Mouse (Mus musculus) stomach, embryonic 14.5 days (tissue): ENCODE data around the gene Snap47. TPM values are rescaled to one million over a fixed set of nuclear protein-coding genes. Genes with fewer than 3 reads are reported as not detected.

Source experiments
- ATAC-seq: fragments of 200-750 bp; cut with Nextera tagmentation; 2 replicates; pipeline ENCODE4 v1.8.0; 2017; ENCODE audit warnings: low read depth, moderate TSS enrichment; ENCODE audit not compliant: insufficient number of reproducible peaks, insufficient read depth, low FRiP score
- H3K27ac ChIP-seq: fragments of 300-500 bp; sonication (generic); 2 replicates; pipeline ENCODE4 v1.5.1; 2014; ENCODE audit warnings: mild to moderate bottlenecking, low read length, moderate library complexity, mixed read lengths
- H3K27me3 ChIP-seq: fragments of 300-500 bp; sonication (generic); 2 replicates; pipeline ENCODE4 v1.6.1; 2014; ENCODE audit warnings: low read length, control low read depth, mixed read lengths; ENCODE audit not compliant: control insufficient read depth, insufficient read depth
- H3K36me3 ChIP-seq: fragments of 300-500 bp; sonication (generic); 2 replicates; pipeline ENCODE4 v1.6.1; 2014; ENCODE audit warnings: mild to moderate bottlenecking, control low read depth, low read length, moderate library complexity, mixed read lengths; ENCODE audit not compliant: control insufficient read depth, insufficient read depth
- H3K4me1 ChIP-seq: fragments of 300-500 bp; sonication (generic); 2 replicates; pipeline ENCODE4 v1.6.1; 2014; ENCODE audit warnings: low read length, control low read depth, mixed read lengths; ENCODE audit not compliant: control insufficient read depth, insufficient read depth
- H3K4me2 ChIP-seq: fragments of 300-500 bp; sonication (generic); replicated peaks from 2 replicates; pipeline ENCODE4 v1.6.1; 2014; ENCODE audit warnings: low read depth, low read length, control low read depth
- H3K4me3 ChIP-seq: fragments of 300-500 bp; sonication (generic); 2 replicates; pipeline ENCODE4 v1.5.1; 2014; ENCODE audit warnings: low read depth, low read length, control low read depth
- H3K9ac ChIP-seq: fragments of 300-500 bp; sonication (generic); replicated peaks from 2 replicates; pipeline ENCODE4 v1.6.1; 2014; ENCODE audit warnings: low read depth, mild to moderate bottlenecking, control low read depth, low read length, moderate library complexity, mixed read lengths
- H3K9me3 ChIP-seq: fragments of 300-500 bp; sonication (generic); 2 replicates; pipeline ENCODE4 v1.6.1; 2016; ENCODE audit warnings: low read depth, low read length, control low read depth; ENCODE audit not compliant: control insufficient read depth
- WGBS: fragments of 180-500 bp; shearing (Covaris S2); extraction: QIAGEN DNeasy Blood & Tissue Kit; methylation state at CpG from one replicate; pipeline ENCODE4 v1.1.7; 2014; 5-methylcytosine and 5-hydroxymethylcytosine counted together
- polyA plus RNA-seq: library from polyadenylated mRNA; unstranded; fragments of >200 nt; fragmentation: Nextera tagmentation; extraction: Ambion mirVana; gene quantifications from 2 replicates; pipeline ENCODE4 v1.2.1, GENCODE M21; 2014

Gene Snap47
- polyA plus RNA-seq, 1 experiment from 2014 or later, result 113 TPM

DNA sequence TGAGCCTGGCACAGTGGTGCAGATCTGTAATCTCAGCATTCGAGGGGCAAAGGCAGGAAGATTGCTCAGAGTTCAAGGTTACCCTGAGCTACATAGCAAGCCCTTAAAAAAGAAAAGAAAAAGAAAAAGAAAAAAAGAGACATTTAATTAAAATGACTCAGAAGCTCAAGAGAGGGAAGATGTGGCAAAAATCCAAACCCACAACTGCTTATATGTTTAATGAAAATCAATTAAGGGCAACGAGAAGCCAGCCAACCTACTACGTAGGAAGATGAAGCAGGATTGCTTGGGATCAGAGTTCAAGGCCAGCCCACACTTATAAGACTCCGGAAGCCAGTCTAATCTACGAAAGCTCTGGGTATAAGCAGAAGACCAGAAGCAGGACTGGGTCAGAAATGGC, 56.5 kb downstream of the Snap47 start:
- Histone ChIP-seq H3K9ac (no peak overlapping the region), H3K27me3 (no peaks in the 10 kb centered on the region), H3K4me3 (no peak overlapping the region), H3K27ac (peak overlapping the region; percentile 69), H3K4me2 (no peak overlapping the region), H3K36me3 (no peaks in the 10 kb centered on the region), H3K4me1 (peaks cover 16% of the 10 kb centered on the region), H3K9me3 (no peaks in the 10 kb centered on the region)
- WGBS, result 64% methylated on average over 5 of the region's 5 CpGs
- ATAC-seq, result no peak

DNA sequence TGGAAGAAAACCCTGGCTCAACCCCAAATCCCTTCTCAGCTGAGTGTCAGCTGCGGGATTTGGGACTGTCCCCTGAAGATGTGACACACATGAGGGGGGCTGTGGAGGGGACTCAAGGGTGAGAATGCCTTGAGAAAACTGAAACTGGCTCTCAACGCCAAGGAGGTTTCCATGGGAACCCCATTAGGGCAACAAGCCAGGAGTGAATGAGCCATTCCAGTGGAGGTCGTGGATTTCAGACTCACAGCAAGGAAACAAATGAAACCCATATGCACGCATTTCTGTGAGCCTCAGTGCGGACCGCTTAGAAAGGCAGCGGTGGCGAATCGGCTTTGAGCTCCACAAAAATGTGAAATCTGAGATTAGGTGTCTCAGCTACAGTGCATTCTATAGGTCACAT, 57.4 kb downstream of the Snap47 start:
- Histone ChIP-seq H3K4me1 (peaks cover 13% of the 10 kb centered on the region), H3K36me3 (no peaks in the 10 kb centered on the region), H3K4me2 (no peak overlapping the region), H3K9ac (no peak overlapping the region), H3K4me3 (no peak overlapping the region), H3K27ac (peak overlapping the region; percentile 69; the same call in 1 of the 2 replicates), H3K9me3 (no peaks in the 10 kb centered on the region), H3K27me3 (no peaks in the 10 kb centered on the region)
- 35% methylated on average over 9 of the region's 9 CpGs for WGBS
- ATAC-seq, result peak; percentile 57; the same call in 1 of the 2 replicates

DNA sequence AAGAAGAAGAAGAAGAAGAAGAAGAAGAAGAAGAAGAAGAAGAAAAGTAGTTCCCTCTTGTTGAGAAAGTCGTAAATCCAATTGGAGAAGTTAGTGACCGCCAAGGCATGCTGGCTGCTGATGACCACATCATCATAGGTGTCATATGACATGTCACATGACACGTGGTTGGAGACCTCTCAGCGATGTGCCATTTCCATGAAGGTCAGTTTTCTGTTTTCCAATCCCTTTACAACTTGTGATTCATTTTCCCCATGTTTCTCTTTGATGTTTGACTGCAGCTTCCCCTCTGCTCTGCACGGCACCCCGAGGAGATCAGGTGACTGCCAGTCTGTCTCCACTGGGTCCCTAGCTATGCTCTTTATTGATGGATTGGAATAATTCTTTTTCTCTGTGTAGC, 58.7 kb downstream of the Snap47 start:
- Histone ChIP-seq H3K36me3 (no peaks in the 10 kb centered on the region), H3K4me1 (peaks cover 11% of the 10 kb centered on the region; the same call in 1 of the 2 replicates), H3K4me3 (no peak overlapping the region), H3K27me3 (no peaks in the 10 kb centered on the region), H3K27ac (no peak overlapping the region), H3K4me2 (no peak overlapping the region), H3K9ac (no peak overlapping the region), H3K9me3 (no peaks in the 10 kb centered on the region)
- 64% methylated on average over 6 of the region's 6 CpGs for WGBS
- no peak for ATAC-seq

DNA sequence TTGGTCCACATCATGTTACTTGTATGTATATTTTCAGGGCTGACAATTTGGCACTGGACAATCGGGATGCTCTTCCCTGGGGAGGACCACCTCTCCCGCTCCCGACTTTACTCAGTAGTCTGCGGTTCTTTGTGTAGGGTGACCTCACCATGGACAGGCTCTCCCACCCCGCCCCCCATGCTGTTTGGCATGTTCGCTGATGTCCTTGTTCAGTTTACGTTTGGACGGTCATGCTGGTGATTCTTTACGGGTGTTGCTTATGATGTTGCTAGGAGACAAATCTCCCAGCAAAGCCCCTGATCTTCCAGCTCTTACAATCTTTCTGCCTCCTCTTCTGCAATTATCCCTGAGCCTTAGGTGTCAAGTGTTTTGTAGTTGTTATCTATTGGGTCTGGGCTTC, 60.5 kb downstream of the Snap47 start:
- no peak overlapping the region for H3K4me2 ChIP-seq
- 35% methylated on average over 9 of the region's 9 CpGs for WGBS
- 0 out of 2 replicates have a peak, but pooled peaks have one; percentile 43 for ATAC-seq
- H3K9ac ChIP-seq, result no peak overlapping the region
- H3K36me3 ChIP-seq, result no peaks in the 10 kb centered on the region
- no peaks in the 10 kb centered on the region for H3K9me3 ChIP-seq
- H3K27ac ChIP-seq, result no peak overlapping the region
- H3K4me1 ChIP-seq, result peaks cover 14% of the 10 kb centered on the region
- no peaks in the 10 kb centered on the region for H3K27me3 ChIP-seq
- no peak overlapping the region for H3K4me3 ChIP-seq

DNA sequence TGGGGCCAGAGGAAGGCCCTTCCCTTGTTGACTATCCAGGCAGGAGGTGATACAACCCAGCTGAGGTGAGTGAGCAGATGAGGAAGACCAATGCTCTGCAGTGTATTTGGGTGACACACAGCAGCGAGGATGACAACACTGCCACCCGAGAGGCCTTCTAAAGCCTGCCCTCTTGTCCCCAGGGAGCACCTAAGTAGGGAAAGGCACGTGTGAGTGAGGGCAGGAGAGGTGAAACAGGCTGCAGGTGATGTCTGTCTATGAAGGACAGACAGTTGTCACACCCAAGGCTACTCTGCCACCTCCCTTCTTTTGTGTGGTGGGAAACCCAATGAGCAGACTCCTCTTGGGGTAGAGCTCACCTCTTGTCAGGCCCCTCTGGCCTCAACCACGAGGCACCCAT, 61.4 kb downstream of the Snap47 start:
- WGBS, result 71% methylated on average over 4 of the region's 4 CpGs
- no peaks in the 10 kb centered on the region for H3K27me3 ChIP-seq

DNA sequence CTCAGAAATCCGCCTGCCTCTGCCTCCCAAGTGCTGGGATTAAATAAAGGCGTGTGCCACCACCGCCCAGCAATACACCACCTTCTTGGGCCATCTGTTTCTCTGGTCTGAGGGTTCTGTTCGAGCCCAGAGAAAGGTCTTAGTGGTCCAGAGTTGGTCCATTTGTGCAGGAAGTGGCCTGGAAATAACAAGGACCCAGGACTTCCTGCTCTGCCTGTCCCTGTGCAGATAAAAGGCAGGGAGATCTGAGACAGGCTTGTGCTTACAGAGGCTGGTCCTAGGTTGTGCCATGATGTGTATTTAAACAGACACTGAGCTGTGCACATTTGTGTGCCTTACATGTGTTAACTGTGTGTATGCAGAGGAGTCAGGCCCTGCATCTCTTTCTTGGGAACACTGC, 62.2 kb downstream of the Snap47 start:
- Histone ChIP-seq H3K9ac (no peak overlapping the region), H3K4me3 (no peak overlapping the region), H3K27ac (no peak overlapping the region), H3K27me3 (no peaks in the 10 kb centered on the region), H3K4me2 (no peak overlapping the region), H3K36me3 (no peaks in the 10 kb centered on the region), H3K9me3 (no peaks in the 10 kb centered on the region), H3K4me1 (peaks cover 20% of the 10 kb centered on the region)
- 83% methylated on average over 4 of the region's 4 CpGs for WGBS
- ATAC-seq, result no peak

More for the DNA sequence above, 61.4 kb downstream of the Snap47 start:
- Histone ChIP-seq H3K4me1 (peaks cover 19% of the 10 kb centered on the region), H3K4me2 (no peak overlapping the region), H3K4me3 (no peak overlapping the region), H3K9ac (no peak overlapping the region), H3K9me3 (no peaks in the 10 kb centered on the region), H3K36me3 (no peaks in the 10 kb centered on the region), H3K27ac (peak overlapping the region; percentile 36; the same call in 1 of the 2 replicates)
- no peak for ATAC-seq

DNA sequence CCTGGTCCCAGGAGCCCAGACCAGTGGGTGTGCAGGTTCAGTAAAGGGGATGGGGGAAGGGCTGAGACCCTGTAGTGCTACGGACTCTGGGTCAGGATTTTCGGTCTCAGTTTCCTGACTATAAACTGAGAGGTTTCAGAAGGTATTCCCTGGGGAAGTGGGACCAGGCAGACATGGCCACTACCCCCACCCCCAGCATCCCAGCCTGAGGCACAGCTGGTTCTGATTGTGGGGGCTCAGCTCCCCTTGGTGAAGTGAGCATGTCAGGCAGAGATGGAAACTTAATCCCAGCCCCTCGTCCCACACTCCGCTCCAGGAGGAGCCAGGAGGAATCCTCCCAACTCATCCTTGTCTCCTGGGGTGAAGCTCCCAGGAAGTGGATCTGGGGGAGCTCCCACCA, 63.5 kb downstream of the Snap47 start:
- Histone ChIP-seq H3K36me3 (no peaks in the 10 kb centered on the region), H3K27ac (no peak overlapping the region), H3K4me1 (peaks cover 20% of the 10 kb centered on the region), H3K4me2 (no peak overlapping the region), H3K9me3 (no peaks in the 10 kb centered on the region), H3K27me3 (no peaks in the 10 kb centered on the region), H3K4me3 (no peak overlapping the region), H3K9ac (no peak overlapping the region)
- WGBS, result 54% methylated on average over 4 of the region's 4 CpGs
- ATAC-seq, result no peak

DNA sequence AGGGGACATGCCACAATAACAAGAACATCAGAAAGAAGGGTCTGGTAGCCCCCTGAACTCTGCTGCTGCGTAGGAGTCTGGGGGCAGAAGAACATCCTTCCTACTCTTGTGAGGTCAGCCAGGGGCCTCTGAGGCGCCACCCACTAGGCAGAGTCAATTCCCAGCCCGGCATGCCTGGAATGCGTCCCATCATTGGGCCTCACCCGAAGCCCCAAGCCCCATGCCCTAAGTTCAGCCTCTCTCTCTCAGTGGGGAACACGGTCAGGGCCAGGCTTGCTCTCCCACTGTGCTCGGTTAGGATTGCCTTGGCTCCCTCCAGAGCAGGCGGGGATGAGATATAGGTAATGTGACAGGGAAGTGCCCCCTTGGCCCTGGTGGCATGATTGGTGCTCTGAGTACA, 65.9 kb downstream of the Snap47 start:
- H3K36me3 ChIP-seq, result no peaks in the 10 kb centered on the region
- H3K27me3 ChIP-seq, result no peaks in the 10 kb centered on the region
- no peak overlapping the region for H3K9ac ChIP-seq
- 11% methylated on average over 8 of the region's 8 CpGs for WGBS
- H3K27ac ChIP-seq, result no peak overlapping the region
- ATAC-seq, result 0 out of 2 replicates have a peak, but pooled peaks have one; percentile 19
- no peaks in the 10 kb centered on the region for H3K9me3 ChIP-seq
- peaks cover 20% of the 10 kb centered on the region for H3K4me1 ChIP-seq
- no peak overlapping the region for H3K4me3 ChIP-seq
- no peak overlapping the region for H3K4me2 ChIP-seq

DNA sequence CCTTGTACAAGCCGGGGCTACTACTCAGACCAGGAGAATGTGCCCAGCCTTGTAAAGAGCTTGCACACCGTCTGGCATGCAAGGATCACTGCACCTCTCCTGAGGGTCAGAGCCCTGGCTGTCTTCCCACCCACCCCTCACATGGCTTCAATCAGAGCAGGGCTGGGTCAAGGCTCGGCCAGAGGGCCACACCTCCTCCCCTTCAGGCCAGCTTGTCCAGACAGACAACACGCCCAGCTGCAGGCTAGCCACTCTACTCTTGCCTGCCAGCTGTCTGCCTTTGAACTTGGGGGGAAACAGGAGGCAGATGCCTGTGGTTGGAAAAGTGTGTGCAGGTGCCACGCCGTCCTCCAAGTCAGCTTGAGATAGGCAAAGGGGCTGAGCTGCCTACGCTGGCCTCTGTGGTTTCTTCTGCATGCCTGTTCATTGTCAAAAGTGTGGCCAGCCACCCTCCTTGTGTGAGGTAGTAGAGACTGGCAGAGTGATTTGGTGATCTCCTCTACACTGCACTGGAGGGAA, 66.5 kb downstream of the Snap47 start:
- Histone ChIP-seq H3K36me3 (no peaks in the 10 kb centered on the region), H3K4me3 (no peak overlapping the region), H3K9me3 (no peaks in the 10 kb centered on the region), H3K4me2 (no peak overlapping the region), H3K4me1 (peaks cover 17% of the 10 kb centered on the region), H3K27me3 (no peaks in the 10 kb centered on the region), H3K9ac (no peak overlapping the region), H3K27ac (no peak overlapping the region)
- ATAC-seq, result no peak
- 28% methylated on average over 7 of the region's 7 CpGs for WGBS
